7 mouse cellular contexts compared by ENCODE assay signal in genomic region chr7:45706721-45707241, GRCm38 (mm10). TPM values are rescaled to one million over a fixed set of nuclear protein-coding genes. Genes with fewer than 3 reads are reported as not detected.
DNase-seq lines count a peak whose midpoint lies in the region; ATAC-seq and TF ChIP-seq lines count a peak whose summit lies in the region.

No protein-coding gene starts in this region.

- TF ChIP-seq POLR2A in spleen, adult 2 months (IDR thresholded peaks at IDR 0.05; ENCODE audit: low read depth, low read length): peak; percentile 44

- WGBS in intestine, embryonic 16.5 days: under 1% methylated on average over 37 of the region's 45 CpGs
- under 1% methylated on average over 43 of the region's 45 CpGs for WGBS in limb, embryonic 12.5 days
- WGBS in midbrain, embryonic 14.5 days: 2% methylated on average over 36 of the region's 45 CpGs
- under 1% methylated on average over 31 of the region's 45 CpGs for WGBS in spleen, adult 2 months

- H3K36me3 ChIP-seq in intestine, embryonic 16.5 days (ENCODE audit: control insufficient read depth, insufficient read depth, low read length): peaks cover 12% of the 10 kb centered on the region
- H3K36me3 ChIP-seq in limb, embryonic 12.5 days: peaks cover 29% of the 10 kb centered on the region
- peaks cover 21% of the 10 kb centered on the region for H3K36me3 ChIP-seq in midbrain, embryonic 14.5 days (ENCODE audit: control insufficient read depth, insufficient read depth, low read length)
- H3K36me3 ChIP-seq in spleen, adult 2 months (ENCODE audit: control insufficient read depth, insufficient read depth, low read length): peaks cover 13% of the 10 kb centered on the region

- peak; percentile 6; the same call in 1 of the 2 replicates for ATAC-seq in intestine, embryonic 16.5 days
- no peak for ATAC-seq in limb, embryonic 12.5 days (ENCODE audit: insufficient number of reproducible peaks, insufficient read depth, low FRiP score, low TSS enrichment, low read depth)
- no peak for ATAC-seq in midbrain, embryonic 14.5 days (ENCODE audit: low FRiP score, low TSS enrichment)

- peak overlapping the region; percentile 70 for H3K4me3 ChIP-seq in intestine, embryonic 16.5 days (ENCODE audit: low read length)
- H3K4me3 ChIP-seq in limb, embryonic 12.5 days (replicated peaks): peak overlapping the region; percentile 75
- H3K4me3 ChIP-seq in midbrain, embryonic 14.5 days (replicated peaks; ENCODE audit: low read depth, low read length): peak overlapping the region; percentile 51
- peak overlapping the region; percentile 71 for H3K4me3 ChIP-seq in spleen, adult 2 months (ENCODE audit: extremely low read depth, insufficient read depth, insufficient read length)

- H3K9ac ChIP-seq in intestine, embryonic 16.5 days (ENCODE audit: low read depth, low read length): peak overlapping the region; percentile 86
- peak overlapping the region; percentile 89 for H3K9ac ChIP-seq in limb, embryonic 12.5 days (replicated peaks)
- H3K9ac ChIP-seq in midbrain, embryonic 14.5 days (replicated peaks; ENCODE audit: low read length): peak overlapping the region; percentile 61

- peak; percentile 85 for DNase-seq in ZHBTc4 (ENCODE audit: low read depth, low spot score)
- peak; percentile 65 to 81 for DNase-seq in cerebellum, postnatal 4 days (ENCODE audit: low spot score in 2 of 2)
- DNase-seq in gastrocnemius, postnatal 36 days: peak; percentile 83 to 90
- peak; percentile 86 for DNase-seq in midbrain, embryonic 14.5 days
- DNase-seq in spleen, adult 2 months (ENCODE audit: low read depth in 1 of 2, low spot score in 2 of 2): peak; percentile 63 to 89

- intact Hi-C loops in gastrocnemius, postnatal 36 days (cut with DNase I): no loop called here

- H3K9me3 ChIP-seq in intestine, embryonic 16.5 days (ENCODE audit: control insufficient read depth, low read length): no peaks in the 10 kb centered on the region
- H3K9me3 ChIP-seq in limb, embryonic 12.5 days: no peaks in the 10 kb centered on the region
- H3K9me3 ChIP-seq in midbrain, embryonic 14.5 days (ENCODE audit: control insufficient read depth, low read length): no peaks in the 10 kb centered on the region

- H3K27me3 ChIP-seq in intestine, embryonic 16.5 days (replicated peaks; ENCODE audit: control insufficient read depth, insufficient read depth, low read length): no peaks in the 10 kb centered on the region
- 0 out of 2 replicates have a peak, but pooled peaks cover under 1% of the 10 kb centered on the region for H3K27me3 ChIP-seq in limb, embryonic 12.5 days
- H3K27me3 ChIP-seq in midbrain, embryonic 14.5 days (ENCODE audit: control insufficient read depth, insufficient read depth, low read length): no peaks in the 10 kb centered on the region
- H3K27me3 ChIP-seq in spleen, adult 2 months (ENCODE audit: control insufficient read depth, insufficient read depth, low read length): no peaks in the 10 kb centered on the region

- H3K4me2 ChIP-seq in intestine, embryonic 16.5 days (ENCODE audit: low read depth, low read length): peak overlapping the region; percentile 99
- H3K4me2 ChIP-seq in limb, embryonic 12.5 days: peak overlapping the region; percentile 97
- H3K4me2 ChIP-seq in midbrain, embryonic 14.5 days (ENCODE audit: low read length): peak overlapping the region; percentile 96

- H3K27ac ChIP-seq in intestine, embryonic 16.5 days (ENCODE audit: low read length): peak overlapping the region; percentile 85
- peak overlapping the region; percentile 91 for H3K27ac ChIP-seq in limb, embryonic 12.5 days
- H3K27ac ChIP-seq in midbrain, embryonic 14.5 days (replicated peaks; ENCODE audit: low read depth, low read length): 0 out of 2 replicates have a peak overlapping the region, but pooled peaks have one; percentile 1
- H3K27ac ChIP-seq in spleen, adult 2 months (ENCODE audit: insufficient read depth, low read length): peak overlapping the region; percentile 84

- H3K4me1 ChIP-seq in intestine, embryonic 16.5 days (ENCODE audit: control insufficient read depth, insufficient read depth, low read length): peaks cover 53% of the 10 kb centered on the region
- H3K4me1 ChIP-seq in limb, embryonic 12.5 days (replicated peaks): peaks cover 52% of the 10 kb centered on the region
- H3K4me1 ChIP-seq in midbrain, embryonic 14.5 days (ENCODE audit: control insufficient read depth, insufficient read depth, low read length): peaks cover 73% of the 10 kb centered on the region
- peaks cover 23% of the 10 kb centered on the region for H3K4me1 ChIP-seq in spleen, adult 2 months (ENCODE audit: control insufficient read depth, insufficient read depth, insufficient read length)

- no peak for TF ChIP-seq CTCF in spleen, adult 2 months (IDR thresholded peaks at IDR 0.05; ENCODE audit: extremely low read depth, insufficient read depth, insufficient read length, insufficient replicate concordance)

RNA-seq across cellular contexts. Expression of gene Dbp, which starts 1.9 kb away (rescaled TPM):
- total RNA-seq in gastrocnemius, postnatal 36 days (2021): 100 to 1,000 TPM in 1 of 2 experiments, 10 to 100 TPM in 1; 52.8 to 118 TPM
- 2.3 and 3.2 TPM in 2 replicates for polyA plus RNA-seq in intestine, embryonic 16.5 days (2015; fragmentation: Nextera tagmentation; extraction: Ambion mirVana)
- 6.4 and 8.5 TPM in 2 replicates for polyA plus RNA-seq in limb, embryonic 12.5 days (2016; fragmentation: Nextera tagmentation; extraction: Ambion mirVana)
- polyA plus RNA-seq in midbrain, embryonic 14.5 days (2014; fragmentation: Nextera tagmentation; extraction: Ambion mirVana): 1.9 and 4.3 TPM in 2 replicates
- polyA plus RNA-seq in spleen, adult 2 months (2012; rRNA removed): 20.0 and 30.1 TPM in 2 replicates

RNA-seq across cellular contexts. Expression of gene Car11, which starts 7.1 kb away (rescaled TPM):
- total RNA-seq in gastrocnemius, postnatal 36 days (2021): 1 to 10 TPM; 7.7 to 9.5 TPM
- 4.1 and 5.3 TPM in 2 replicates for polyA plus RNA-seq in intestine, embryonic 16.5 days (2015; fragmentation: Nextera tagmentation; extraction: Ambion mirVana)
- polyA plus RNA-seq in limb, embryonic 12.5 days (2016; fragmentation: Nextera tagmentation; extraction: Ambion mirVana): 8.8 and 12.6 TPM in 2 replicates
- polyA plus RNA-seq in midbrain, embryonic 14.5 days (2014; fragmentation: Nextera tagmentation; extraction: Ambion mirVana): 28.1 and 49.1 TPM in 2 replicates
- 2.4 and 4.6 TPM in 2 replicates for polyA plus RNA-seq in spleen, adult 2 months (2012; rRNA removed)

RNA-seq across cellular contexts. Expression of gene Rpl18, which starts 8.5 kb away (rescaled TPM):
- total RNA-seq in gastrocnemius, postnatal 36 days (2021): 100 to 1,000 TPM; 396 to 453 TPM
- polyA plus RNA-seq in intestine, embryonic 16.5 days (2015; fragmentation: Nextera tagmentation; extraction: Ambion mirVana): 1,070 and 1,157 TPM in 2 replicates
- 990 and 1,038 TPM in 2 replicates for polyA plus RNA-seq in limb, embryonic 12.5 days (2016; fragmentation: Nextera tagmentation; extraction: Ambion mirVana)
- 631 and 710 TPM in 2 replicates for polyA plus RNA-seq in midbrain, embryonic 14.5 days (2014; fragmentation: Nextera tagmentation; extraction: Ambion mirVana)
- polyA plus RNA-seq in spleen, adult 2 months (2012; rRNA removed): 1,792 and 2,504 TPM in 2 replicates

RNA-seq across cellular contexts. Expression of gene Sphk2, which starts 11.0 kb away (rescaled TPM):
- total RNA-seq in gastrocnemius, postnatal 36 days (2021): 10 to 100 TPM; 12.2 to 12.7 TPM
- 55.6 and 59.2 TPM in 2 replicates for polyA plus RNA-seq in intestine, embryonic 16.5 days (2015; fragmentation: Nextera tagmentation; extraction: Ambion mirVana)
- 32.5 TPM in 2 replicates for polyA plus RNA-seq in limb, embryonic 12.5 days (2016; fragmentation: Nextera tagmentation; extraction: Ambion mirVana)
- 17.2 and 19.2 TPM in 2 replicates for polyA plus RNA-seq in midbrain, embryonic 14.5 days (2014; fragmentation: Nextera tagmentation; extraction: Ambion mirVana)
- polyA plus RNA-seq in spleen, adult 2 months (2012; rRNA removed): 41.0 and 56.3 TPM in 2 replicates

RNA-seq across cellular contexts. Expression of gene Sec1, which starts 12.6 kb away (rescaled TPM):
- under 1 TPM; 0.12 to 0.26 TPM for total RNA-seq in gastrocnemius, postnatal 36 days (2021)
- 1.9 and 2.7 TPM in 2 replicates for polyA plus RNA-seq in intestine, embryonic 16.5 days (2015; fragmentation: Nextera tagmentation; extraction: Ambion mirVana)
- 0.40 and 0.74 TPM in 2 replicates for polyA plus RNA-seq in limb, embryonic 12.5 days (2016; fragmentation: Nextera tagmentation; extraction: Ambion mirVana)
- polyA plus RNA-seq in midbrain, embryonic 14.5 days (2014; fragmentation: Nextera tagmentation; extraction: Ambion mirVana): 0.21 TPM in 1 of 2 replicates, not detected in the other
- polyA plus RNA-seq in spleen, adult 2 months (2012; rRNA removed): 0.68 and 1.5 TPM in 2 replicates

Comparison
In these comparisons a context has a peak if more than half of its experiments do, and no peak if none do; other contexts are left out.
1. H3K27ac ChIP-seq: peak in every context shown above with its lines; median percentile 91 in limb, embryonic 12.5 days; 85 in intestine, embryonic 16.5 days; 84 in spleen, adult 2 months; 1 in midbrain, embryonic 14.5 days.